Mouse (Mus musculus) gastrocnemius, postnatal 14 days (tissue): ENCODE measurements at regions not wholly inside any gene's neighbourhood (a gene's known extent, or its start where the extent isn't known, plus 50 kb on each side); places are given as distances from the start of the nearest gene placed in this dataset.

Source experiments
- DNase-seq: peaks from one replicate; pipeline ENCODE4 v3.0.0; 2021; ENCODE audit warnings: mixed read lengths
- intact Hi-C: fragments of 180-260 bp; cut with DNase I; formaldehyde crosslinking; loops from one replicate; pipeline ENCODE4 v1.15.1; 2025; ENCODE audit warnings: low total_unique reads

GRCm38 (mm10) chr2:45693291-45694020 lies 576.3 kb upstream of the Zeb2 start:
- no peak for DNase-seq
- intact Hi-C loops: no loop called here

- intact Hi-C loops: no loop called here
- DNase-seq: no peak
Measured at GRCm38 (mm10) chr2:45692819-45693218, 575.6 kb upstream of the Zeb2 start.

GRCm38 (mm10) chr2:45688996-45689395 lies 571.8 kb upstream of the Zeb2 start:
- intact Hi-C loops: no loop called here

GRCm38 (mm10) chr2:45681251-45681650 lies 564.1 kb upstream of the Zeb2 start:
- no peak for DNase-seq
- intact Hi-C loops: no loop called here

More at GRCm38 (mm10) chr2:45688996-45689395, 571.8 kb upstream of the Zeb2 start:
- DNase-seq: no peak

- intact Hi-C loops: no loop called here
- DNase-seq: no peak
Measured at GRCm38 (mm10) chr2:45679101-45679895, 562.1 kb upstream of the Zeb2 start.

- intact Hi-C loops: no loop called here
- DNase-seq: no peak
Measured at GRCm38 (mm10) chr2:45678685-45679084, 561.5 kb upstream of the Zeb2 start.

GRCm38 (mm10) chr2:45675776-45676175 lies 558.6 kb upstream of the Zeb2 start:
- DNase-seq: no peak
- intact Hi-C loops: no loop called here

- no peak for DNase-seq
- intact Hi-C loops: no loop called here
Measured at GRCm38 (mm10) chr2:45656011-45656410, 538.8 kb upstream of the Zeb2 start.

- intact Hi-C loops: no loop called here
- DNase-seq: no peak
Measured at GRCm38 (mm10) chr2:45654693-45655092, 537.5 kb upstream of the Zeb2 start.

GRCm38 (mm10) chr2:45652977-45653376 lies 535.8 kb upstream of the Zeb2 start:
- intact Hi-C loops: no loop called here
- no peak for DNase-seq

GRCm38 (mm10) chr2:45650271-45650985 lies 533.2 kb upstream of the Zeb2 start:
- DNase-seq: no peak
- intact Hi-C loops: no loop called here

- intact Hi-C loops: no loop called here
- no peak for DNase-seq
Measured at GRCm38 (mm10) chr2:45647846-45648245, 530.7 kb upstream of the Zeb2 start.

GRCm38 (mm10) chr2:45630081-45630480 lies 512.9 kb upstream of the Zeb2 start:
- DNase-seq: no peak
- intact Hi-C loops: no loop called here

- intact Hi-C loops: no loop called here
- no peak for DNase-seq
Measured at GRCm38 (mm10) chr2:45629616-45630015, 512.4 kb upstream of the Zeb2 start.

- intact Hi-C loops: no loop called here
- DNase-seq: no peak
Measured at GRCm38 (mm10) chr2:45623056-45623455, 505.9 kb upstream of the Zeb2 start.

- intact Hi-C loops: no loop called here
- no peak for DNase-seq
Measured at GRCm38 (mm10) chr2:45608926-45609325, 491.7 kb upstream of the Zeb2 start.

- intact Hi-C loops: no loop called here
- DNase-seq: no peak
Measured at GRCm38 (mm10) chr2:45607393-45607792, 490.2 kb upstream of the Zeb2 start.

- no peak for DNase-seq
- intact Hi-C loops: no loop called here
Measured at GRCm38 (mm10) chr2:45601332-45601900, 484.2 kb upstream of the Zeb2 start.

- intact Hi-C loops: no loop called here
- no peak for DNase-seq
Measured at GRCm38 (mm10) chr2:45593765-45594164, 476.6 kb upstream of the Zeb2 start.

- no peak for DNase-seq
- intact Hi-C loops: no loop called here
Measured at GRCm38 (mm10) chr2:45590980-45591379, 473.8 kb upstream of the Zeb2 start.
